Comparison of ENCODE assay signal across 8 mouse cellular contexts in the genomic region with DNA sequence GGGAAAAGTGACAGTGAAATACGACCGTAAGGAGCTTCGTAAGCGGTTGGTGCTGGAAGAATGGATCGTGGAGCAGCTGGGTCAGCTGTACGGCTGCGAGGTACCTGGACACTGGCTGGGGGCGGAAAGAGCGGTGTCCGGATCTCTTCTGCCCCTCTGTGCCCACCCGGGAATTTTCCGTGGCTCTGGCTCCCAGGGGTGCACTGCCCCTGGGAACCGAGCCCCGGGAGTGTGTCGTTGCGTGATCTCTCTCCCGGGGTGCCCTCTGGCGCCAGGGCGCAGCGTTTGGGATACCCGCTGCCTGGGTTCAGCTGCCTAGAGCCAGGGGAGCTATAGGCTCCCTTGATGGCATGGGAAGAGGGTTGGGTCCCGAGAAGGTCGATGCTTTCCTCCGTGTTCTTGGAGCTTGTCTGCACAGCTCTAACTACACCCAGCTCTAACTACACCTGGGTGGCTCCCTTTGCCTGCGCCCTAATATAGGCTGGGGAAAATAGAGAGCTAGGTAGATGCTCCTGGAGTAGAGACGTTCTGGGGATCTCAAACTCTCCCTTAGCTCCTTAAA. TPM values are rescaled to one million over a fixed set of nuclear protein-coding genes. Genes with fewer than 3 reads are reported as not detected.
DNase-seq lines count a peak whose midpoint lies in the region; ATAC-seq and TF ChIP-seq lines count a peak whose summit lies in the region.

No protein-coding gene starts in this region.

- H3K9ac ChIP-seq in kidney, embryonic 16.5 days (replicated peaks; ENCODE audit: low read length): peak overlapping the region; percentile 58
- peak overlapping the region; percentile 77 for H3K9ac ChIP-seq in hindbrain, embryonic 15.5 days
- peak overlapping the region; percentile 45 for H3K9ac ChIP-seq in limb, embryonic 14.5 days (ENCODE audit: low read depth, low read length, severe bottlenecking)
- H3K9ac ChIP-seq in neural tube, embryonic 12.5 days: peak overlapping the region; percentile 63

- no peaks in the 10 kb centered on the region for H3K36me3 ChIP-seq in kidney, embryonic 16.5 days (ENCODE audit: insufficient read depth, low read length)
- no peaks in the 10 kb centered on the region for H3K36me3 ChIP-seq in hindbrain, embryonic 15.5 days
- H3K36me3 ChIP-seq in limb, embryonic 14.5 days (ENCODE audit: control insufficient read depth, insufficient read depth, low read length): no peaks in the 10 kb centered on the region
- no peaks in the 10 kb centered on the region for H3K36me3 ChIP-seq in neural tube, embryonic 12.5 days

- H3K9me3 ChIP-seq in kidney, embryonic 16.5 days (ENCODE audit: low read length): no peaks in the 10 kb centered on the region
- no peaks in the 10 kb centered on the region for H3K9me3 ChIP-seq in hindbrain, embryonic 15.5 days
- H3K9me3 ChIP-seq in limb, embryonic 14.5 days (ENCODE audit: control insufficient read depth, low read length): no peaks in the 10 kb centered on the region
- H3K9me3 ChIP-seq in neural tube, embryonic 12.5 days: no peaks in the 10 kb centered on the region

- 1% methylated on average over 25 of the region's 26 CpGs for WGBS in kidney, embryonic 16.5 days
- WGBS in hindbrain, embryonic 15.5 days: 1% methylated on average over 26 of the region's 26 CpGs
- WGBS in limb, embryonic 14.5 days: 1% methylated on average over 23 of the region's 26 CpGs
- under 1% methylated on average over 26 of the region's 26 CpGs for WGBS in neural tube, embryonic 12.5 days

- peaks cover 7% of the 10 kb centered on the region for H3K4me1 ChIP-seq in kidney, embryonic 16.5 days (ENCODE audit: insufficient read depth, low read length)
- peaks cover 9% of the 10 kb centered on the region; the same call in 1 of the 2 replicates for H3K4me1 ChIP-seq in hindbrain, embryonic 15.5 days (replicated peaks)
- H3K4me1 ChIP-seq in limb, embryonic 14.5 days (ENCODE audit: control insufficient read depth, insufficient read depth, low read length): no peaks in the 10 kb centered on the region
- peaks cover 6% of the 10 kb centered on the region; the same call in 1 of the 2 replicates for H3K4me1 ChIP-seq in neural tube, embryonic 12.5 days

- TF ChIP-seq POLR2A in limb, embryonic 14.5 days (IDR thresholded peaks at IDR 0.05; ENCODE audit: borderline replicate concordance, extremely low read depth, insufficient read depth, insufficient read length): no peak

- H3K27ac ChIP-seq in kidney, embryonic 16.5 days (ENCODE audit: low read length): no peak overlapping the region
- H3K27ac ChIP-seq in hindbrain, embryonic 15.5 days (replicated peaks): peak overlapping the region; percentile 86
- H3K27ac ChIP-seq in limb, embryonic 14.5 days (replicated peaks; ENCODE audit: low read depth, low read length): no peak overlapping the region
- no peak overlapping the region for H3K27ac ChIP-seq in neural tube, embryonic 12.5 days

- peak overlapping the region; percentile 65 for H3K4me3 ChIP-seq in kidney, embryonic 16.5 days (ENCODE audit: low read length)
- peak overlapping the region; percentile 74 for H3K4me3 ChIP-seq in hindbrain, embryonic 15.5 days
- peak overlapping the region; percentile 57 for H3K4me3 ChIP-seq in limb, embryonic 14.5 days (replicated peaks; ENCODE audit: low read length)
- peak overlapping the region; percentile 62 for H3K4me3 ChIP-seq in neural tube, embryonic 12.5 days

- H3K4me2 ChIP-seq in kidney, embryonic 16.5 days (replicated peaks; ENCODE audit: low read depth, low read length): peak overlapping the region; percentile 94
- peak overlapping the region; percentile 74 for H3K4me2 ChIP-seq in hindbrain, embryonic 15.5 days
- peak overlapping the region; percentile 97 for H3K4me2 ChIP-seq in limb, embryonic 14.5 days (replicated peaks; ENCODE audit: low read depth, low read length, severe bottlenecking)
- peak overlapping the region; percentile 91 for H3K4me2 ChIP-seq in neural tube, embryonic 12.5 days (replicated peaks)

- DNase-seq in kidney, adult 8-10 months: no peak
- DNase-seq in cerebellum, adult 18-20 months: peak; percentile 15 to 46
- DNase-seq in frontal cortex, postnatal 36 days (ENCODE audit: low spot score in 2 of 2): peak; percentile 41 to 75
- no peak for DNase-seq in limb, embryonic 14.5 days (ENCODE audit: low spot score)
- no peak for DNase-seq in c-Kit-positive CD71-positive TER-119-positive erythroid progenitor cells, embryonic 14.5 days (ENCODE audit: low spot score)

- H3K27me3 ChIP-seq in kidney, embryonic 16.5 days (ENCODE audit: insufficient read depth, low read length): peaks cover 19% of the 10 kb centered on the region
- no peaks in the 10 kb centered on the region for H3K27me3 ChIP-seq in hindbrain, embryonic 15.5 days
- H3K27me3 ChIP-seq in limb, embryonic 14.5 days (ENCODE audit: control insufficient read depth, insufficient read depth, low read length): peaks cover 15% of the 10 kb centered on the region; the same call in 1 of the 2 replicates
- H3K27me3 ChIP-seq in neural tube, embryonic 12.5 days (replicated peaks): no peaks in the 10 kb centered on the region

- peak; percentile 60 for ATAC-seq in kidney, embryonic 16.5 days (ENCODE audit: low FRiP score, low TSS enrichment)
- peak; percentile 61 for ATAC-seq in hindbrain, embryonic 15.5 days (ENCODE audit: low FRiP score, low read depth)
- peak; percentile 28; the same call in 1 of the 2 replicates for ATAC-seq in limb, embryonic 14.5 days (ENCODE audit: low FRiP score, low read depth)
- peak; percentile 67 for ATAC-seq in neural tube, embryonic 12.5 days (ENCODE audit: low FRiP score, low read depth)

RNA-seq across cellular contexts. Expression of a gene that starts 1.1 kb away (rescaled TPM):
- polyA plus RNA-seq in kidney, embryonic 16.5 days (2015; fragmentation: Nextera tagmentation; extraction: Ambion mirVana): 6.2 and 8.0 TPM in 2 replicates
- 66.2 and 77.3 TPM in 2 replicates for polyA plus RNA-seq in hindbrain, embryonic 15.5 days (2015; fragmentation: Nextera tagmentation; extraction: Ambion mirVana)
- 4.6 and 5.2 TPM in 2 replicates for polyA plus RNA-seq in limb, embryonic 14.5 days (2012; rRNA removed)
- 12.5 and 13.8 TPM in 2 replicates for polyA plus RNA-seq in limb, embryonic 14.5 days (2014; fragmentation: Nextera tagmentation; extraction: Ambion mirVana)
- 24.7 and 27.0 TPM in 2 replicates for polyA plus RNA-seq in neural tube, embryonic 12.5 days (2016; fragmentation: Nextera tagmentation; extraction: Ambion mirVana)

Comparison
In these comparisons a context has a peak if more than half of its experiments do, and no peak if none do; other contexts are left out.
1. DNase-seq: peak in cerebellum, adult 18-20 months (2 of 2) and frontal cortex, postnatal 36 days (2 of 2); none in kidney, adult 8-10 months (0 of 2), limb, embryonic 14.5 days (single experiment) and c-Kit-positive CD71-positive TER-119-positive erythroid progenitor cells, embryonic 14.5 days (single experiment).
2. Peak in every context shown above with its lines, with median percentiles within 50 percentile points of each other: ATAC-seq, H3K4me2 ChIP-seq, H3K4me3 ChIP-seq and H3K9ac ChIP-seq.